9 mouse cellular contexts compared by ENCODE assay signal in genomic region chrX:8017142-8017541, GRCm38 (mm10). TPM values are rescaled to one million over a fixed set of nuclear protein-coding genes. Genes with fewer than 3 reads are reported as not detected.
DNase-seq lines count a peak whose midpoint lies in the region; ATAC-seq and TF ChIP-seq lines count a peak whose summit lies in the region.
"Had no signal": no experiment of that assay in that cellular context is flagged by ENCODE, and none has a peak within 500 bp of the region (broad histone marks: within the 10 kb centered on the region; RNA-seq: fewer than 3 reads in every experiment).

No protein-coding gene starts in this region.

- H3K4me3 ChIP-seq in kidney, embryonic 14.5 days (ENCODE audit: low read length): no peak overlapping the region
- no peak overlapping the region for H3K4me3 ChIP-seq in E14TG2a.4 (replicated peaks; ENCODE audit: low read length)
- H3K4me3 ChIP-seq in limb, embryonic 11.5 days (ENCODE audit: low read depth, low read length): no peak overlapping the region
- H3K4me3 ChIP-seq: hindbrain, embryonic 15.5 days had no signal

- no peaks in the 10 kb centered on the region for H3K9me3 ChIP-seq in kidney, embryonic 14.5 days (ENCODE audit: control insufficient read depth, low read length)
- no peaks in the 10 kb centered on the region for H3K9me3 ChIP-seq in E14TG2a.4 (ENCODE audit: low read length)
- no peaks in the 10 kb centered on the region for H3K9me3 ChIP-seq in limb, embryonic 11.5 days (ENCODE audit: control insufficient read depth, low read length)
- H3K9me3 ChIP-seq: hindbrain, embryonic 15.5 days had no signal

- no peak overlapping the region for H3K27ac ChIP-seq in kidney, embryonic 14.5 days (ENCODE audit: low read depth, low read length)
- no peak overlapping the region for H3K27ac ChIP-seq in limb, embryonic 11.5 days (replicated peaks; ENCODE audit: low read depth, low read length)
- H3K27ac ChIP-seq: hindbrain, embryonic 15.5 days had no signal

- TF ChIP-seq CTCF in E14TG2a.4 (conservative IDR thresholded peaks at IDR 0.05; ENCODE audit: low read length): peak; percentile 62

- no peaks in the 10 kb centered on the region for H3K4me1 ChIP-seq in kidney, embryonic 14.5 days (ENCODE audit: control insufficient read depth, insufficient read depth, low read length)
- H3K4me1 ChIP-seq in E14TG2a.4 (replicated peaks; ENCODE audit: low read depth, low read length): peaks cover 67% of the 10 kb centered on the region
- H3K4me1 ChIP-seq in limb, embryonic 11.5 days (ENCODE audit: control insufficient read depth, insufficient read depth, low read length): no peaks in the 10 kb centered on the region
- H3K4me1 ChIP-seq: hindbrain, embryonic 15.5 days had no signal

- no peak for ATAC-seq in kidney, embryonic 14.5 days (ENCODE audit: low FRiP score, low TSS enrichment)
- no peak for ATAC-seq in limb, embryonic 11.5 days (ENCODE audit: insufficient number of reproducible peaks, low FRiP score, low TSS enrichment, low read depth)

- no peak overlapping the region for H3K4me2 ChIP-seq in kidney, embryonic 14.5 days (replicated peaks; ENCODE audit: low read depth, low read length)
- H3K4me2 ChIP-seq in limb, embryonic 11.5 days (ENCODE audit: low read depth, severe bottlenecking): no peak overlapping the region
- H3K4me2 ChIP-seq: hindbrain, embryonic 15.5 days had no signal

- 16% methylated on average over 5 of the region's 5 CpGs for WGBS in kidney, embryonic 14.5 days
- WGBS in limb, embryonic 11.5 days: 12% methylated on average over 5 of the region's 5 CpGs

- H3K27me3 ChIP-seq in kidney, embryonic 14.5 days (ENCODE audit: control insufficient read depth, insufficient read depth, low read length): no peaks in the 10 kb centered on the region
- no peaks in the 10 kb centered on the region for H3K27me3 ChIP-seq in E14TG2a.4 (ENCODE audit: insufficient read depth, low read length)
- H3K27me3 ChIP-seq in limb, embryonic 11.5 days (ENCODE audit: control insufficient read depth, insufficient read depth, low read length): no peaks in the 10 kb centered on the region
- H3K27me3 ChIP-seq: hindbrain, embryonic 15.5 days had no signal

- no peaks in the 10 kb centered on the region for H3K36me3 ChIP-seq in kidney, embryonic 14.5 days (ENCODE audit: control insufficient read depth, insufficient read depth, low read length)
- H3K36me3 ChIP-seq in E14TG2a.4 (ENCODE audit: insufficient read depth, low read length): no peaks in the 10 kb centered on the region
- no peaks in the 10 kb centered on the region for H3K36me3 ChIP-seq in limb, embryonic 11.5 days (ENCODE audit: control insufficient read depth, insufficient read depth, low read length)
- H3K36me3 ChIP-seq: hindbrain, embryonic 15.5 days had no signal

- peak; percentile 32 for DNase-seq in kidney, adult 9 months
- DNase-seq in R1 (ENCODE audit: low read depth, low spot score): peak; percentile 60
- peak; percentile 64 for DNase-seq in embryo, embryonic 10.5 days (ENCODE audit: low spot score)
- DNase-seq in limb, embryonic 11.5 days (ENCODE audit: low spot score): peak; percentile 42
- DNase-seq in retina, postnatal 7 days (ENCODE audit: low read depth, low spot score): peak; percentile 34

- H3K9ac ChIP-seq in kidney, embryonic 14.5 days (ENCODE audit: low read depth, low read length): no peak overlapping the region
- no peak overlapping the region for H3K9ac ChIP-seq in limb, embryonic 11.5 days (ENCODE audit: low read length)
- H3K9ac ChIP-seq: hindbrain, embryonic 15.5 days had no signal

RNA-seq across cellular contexts. Expression of gene Glod5, which starts 1.1 kb away (rescaled TPM):
- polyA plus RNA-seq in kidney, embryonic 14.5 days (2014; fragmentation: Nextera tagmentation; extraction: Ambion mirVana): not detected in 2 replicates
- not detected in 2 replicates for polyA plus RNA-seq in limb, embryonic 11.5 days (2014; fragmentation: Nextera tagmentation; extraction: Ambion mirVana)

RNA-seq across cellular contexts. Expression of gene Gata1, which starts 39.3 kb away (rescaled TPM):
- polyA plus RNA-seq in kidney, embryonic 14.5 days (2014; fragmentation: Nextera tagmentation; extraction: Ambion mirVana): 0.49 and 0.53 TPM in 2 replicates
- polyA plus RNA-seq in limb, embryonic 11.5 days (2014; fragmentation: Nextera tagmentation; extraction: Ambion mirVana): 2.7 and 3.4 TPM in 2 replicates
- polyA plus RNA-seq: neural tube, embryonic 14.5 days had no signal

RNA-seq across cellular contexts. Expression of gene Suv39h1, which starts 57.4 kb away (rescaled TPM):
- 52.0 and 79.3 TPM in 2 replicates for polyA plus RNA-seq in kidney, embryonic 14.5 days (2014; fragmentation: Nextera tagmentation; extraction: Ambion mirVana)
- 95.7 and 102 TPM in 2 replicates for polyA plus RNA-seq in limb, embryonic 11.5 days (2014; fragmentation: Nextera tagmentation; extraction: Ambion mirVana)
